Mouse (Mus musculus) left cerebral cortex, postnatal 4 days (tissue): Measurements from ENCODE around the gene Olfr648. TPM values are rescaled to one million over a fixed set of nuclear protein-coding genes. Genes with fewer than 3 reads are reported as not detected.

Source experiments
- total RNA-seq, 2 experiments: library from RNA; stranded (reverse); gene quantifications; 2 replicates each; pipeline ENCODE4 v1.2.3; 2021

The Olfr648 gene
- total RNA-seq, 2 experiments from 2014 or later = 0.38 to 0.46 TPM

Other genes starting within 250 kb of the Olfr648 start
- gene Olfr632, start 249.0 kb downstream of the Olfr648 start, total RNA-seq = not detected
- gene Olfr633, start 239.0 kb downstream of the Olfr648 start, total RNA-seq = not detected
- gene Olfr635, start 212.2 kb downstream of the Olfr648 start, total RNA-seq = under 1 TPM in 1 of 2 experiments, not detected in 1; 0.08 TPM
- not detected for gene Olfr638, start 184.6 kb downstream of the Olfr648 start, total RNA-seq
- under 1 TPM; 0.10 to 0.38 TPM for gene Olfr639, start 166.1 kb downstream of the Olfr648 start, total RNA-seq
- not detected for gene Olfr640, start 157.8 kb downstream of the Olfr648 start, total RNA-seq
- gene Olfr641, start 147.9 kb downstream of the Olfr648 start, total RNA-seq = not detected
- not detected for gene Olfr642, start 130.7 kb downstream of the Olfr648 start, total RNA-seq
- not detected for gene 4930516K23Rik, start 121.9 kb downstream of the Olfr648 start, total RNA-seq
- gene Olfr644, start 111.5 kb downstream of the Olfr648 start, total RNA-seq = not detected
- not detected for gene Olfr645, start 97.9 kb downstream of the Olfr648 start, total RNA-seq
- not detected for gene Olfr646, start 78.5 kb downstream of the Olfr648 start, total RNA-seq
- gene Ubqln5, start 53.6 kb downstream of the Olfr648 start, total RNA-seq = not detected
- gene Olfr643, start 46.0 kb downstream of the Olfr648 start, total RNA-seq = not detected
- gene Ubqln3, start 40.1 kb downstream of the Olfr648 start, total RNA-seq = not detected
- gene Ubqlnl, start 32.8 kb downstream of the Olfr648 start, total RNA-seq = not detected
- not detected for gene Olfm5, start 18.6 kb downstream of the Olfr648 start, total RNA-seq
- not detected for gene Olfr649, start 12.6 kb upstream of the Olfr648 start, total RNA-seq
- gene Trim6, start 35.4 kb upstream of the Olfr648 start, total RNA-seq = under 1 TPM; 0.24 to 0.28 TPM
- gene Trim34a, start 61.1 kb upstream of the Olfr648 start, total RNA-seq = 1 to 10 TPM in 1 of 2 experiments, under 1 TPM in 1; 0.78 to 1.0 TPM
- under 1 TPM; 0.20 to 0.46 TPM for gene Trim5, start 104.7 kb upstream of the Olfr648 start, total RNA-seq
- 1 to 10 TPM; 1.4 to 2.3 TPM for gene Trim12a, start 132.1 kb upstream of the Olfr648 start, total RNA-seq
- gene Trim34b, start 146.1 kb upstream of the Olfr648 start, total RNA-seq = not detected
- 1 to 10 TPM; 1.6 to 2.0 TPM for gene Trim12c, start 170.0 kb upstream of the Olfr648 start, total RNA-seq
- not detected for gene Trim30b, start 186.5 kb upstream of the Olfr648 start, total RNA-seq
- gene Trim30c, start 217.4 kb upstream of the Olfr648 start, total RNA-seq = not detected